Mouse (Mus musculus) v-Abl transformed pro-B cells (cell line): ENCODE results near the gene Haus3.

Experiments
- in situ Hi-C, 2 experiments: fragments of 400-800 bp; cut with MboI; formaldehyde crosslinking; loops; one replicate each; pipeline ENCODE4 v1.15.1; 2025; ENCODE audit not compliant: unreplicated experiment in 2 of 2

The Haus3 gene

GRCm38 (mm10) chr5:34168950-34169891 lies at the start of gene Haus3, which contains the start of gene Poln:
Gene Haus3 (minus strand): TSS chr5:34169527.
Gene Poln (minus strand): TSS chr5:34169448.
- in situ Hi-C loops, result no loop called here

DNA sequence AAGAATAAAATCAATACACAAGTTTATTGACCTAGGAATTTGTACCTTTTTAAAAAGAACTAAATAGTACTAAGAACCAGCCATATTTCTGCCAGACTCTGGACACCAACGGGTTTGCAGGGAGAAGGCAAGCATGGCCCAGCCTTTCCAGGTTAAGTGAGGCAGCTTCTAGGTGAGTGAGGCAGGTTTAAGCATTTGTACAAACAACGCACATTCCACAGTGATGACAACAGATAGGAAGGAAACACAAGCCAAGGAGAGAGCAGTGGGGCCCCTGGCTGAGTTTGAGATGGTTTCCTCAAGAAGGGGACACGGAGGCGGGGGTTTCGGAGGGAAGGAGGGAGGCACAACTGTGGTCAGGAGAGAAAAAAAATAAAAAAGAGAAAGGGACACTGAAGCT lies 49.3 kb upstream of the Haus3 start:
- in situ Hi-C loops, result no loop called here

DNA sequence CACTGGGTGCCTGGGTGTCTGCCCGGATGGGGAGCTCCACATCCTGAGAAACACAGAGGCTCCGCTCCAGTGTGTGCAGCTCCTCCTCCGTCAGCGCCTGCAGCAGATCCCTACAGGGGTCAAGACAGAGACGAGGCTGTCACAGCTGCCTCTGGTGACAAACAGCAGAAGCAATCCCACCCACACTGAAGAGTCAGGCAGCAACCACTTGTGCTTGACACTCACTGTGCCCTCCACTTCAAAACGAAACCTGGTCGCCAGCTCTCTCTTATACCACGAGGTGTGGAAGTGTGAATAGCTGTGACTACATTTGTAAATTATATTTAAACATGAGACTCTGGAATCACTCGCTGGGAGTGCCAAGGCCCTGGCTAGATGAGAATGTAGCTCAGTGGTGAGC lies 48.4 kb upstream of the Haus3 start:
- in situ Hi-C loops, result no loop called here

- in situ Hi-C loops, result no loop called here
Measured at GRCm38 (mm10) chr5:34216025-34216424, 46.7 kb upstream of the Haus3 start.

- in situ Hi-C loops, result no loop called here
Measured at GRCm38 (mm10) chr5:34213659-34214058, 44.3 kb upstream of the Haus3 start.

DNA sequence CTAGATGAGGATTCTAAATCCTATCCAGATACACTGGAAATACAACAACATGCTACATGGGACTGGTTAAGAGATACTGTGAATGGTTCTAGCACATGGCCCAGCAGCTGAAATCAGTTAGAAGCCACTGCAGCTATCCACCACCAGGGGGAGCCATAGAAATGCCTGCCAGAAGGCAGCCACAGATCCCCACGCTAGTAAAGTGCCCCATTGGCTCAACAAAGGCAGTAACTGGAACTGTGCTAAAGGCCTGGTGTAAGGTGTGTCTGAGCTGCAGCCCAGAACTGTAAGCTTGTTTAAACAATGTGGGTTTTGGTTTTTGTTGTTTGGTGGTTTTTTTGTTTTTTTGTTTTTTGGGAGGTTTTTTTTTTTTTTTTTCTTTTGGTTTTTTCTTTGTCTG lies 41.0 kb upstream of the Haus3 start:
- in situ Hi-C loops, result no loop called here

DNA sequence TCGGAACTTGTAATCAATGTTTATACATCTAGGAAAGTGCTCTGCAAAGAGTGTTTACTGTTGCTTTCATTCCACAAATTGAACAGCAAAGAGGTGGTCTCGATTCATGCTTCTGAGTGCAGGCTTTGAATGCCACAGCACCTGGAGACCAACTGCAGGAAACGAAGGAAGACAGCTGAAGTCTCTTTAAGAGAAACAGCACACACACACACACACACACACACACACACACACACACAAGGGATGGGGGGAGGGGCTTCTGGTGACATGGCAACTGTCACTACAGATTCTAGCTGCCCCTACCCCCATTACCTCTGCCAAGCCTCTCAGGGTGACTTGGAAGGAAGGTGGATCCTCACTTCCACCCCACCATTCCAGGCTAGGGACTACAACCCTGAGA lies 38.2 kb upstream of the Haus3 start:
- in situ Hi-C loops, result loop anchor here (5.0 kb wide), 1 partner anchor 45 kb away; no protein-coding TSS in a partner anchor

- in situ Hi-C loops, result loop anchor here (5.0 kb wide), 1 partner anchor 47 kb away; no protein-coding TSS in a partner anchor
Measured at GRCm38 (mm10) chr5:34205788-34206187, 36.5 kb upstream of the Haus3 start.

- in situ Hi-C loops, result loop anchor here (5.0 kb wide), 1 partner anchor 47 kb away; no protein-coding TSS in a partner anchor
Measured at GRCm38 (mm10) chr5:34204911-34205310, 35.6 kb upstream of the Haus3 start.

DNA sequence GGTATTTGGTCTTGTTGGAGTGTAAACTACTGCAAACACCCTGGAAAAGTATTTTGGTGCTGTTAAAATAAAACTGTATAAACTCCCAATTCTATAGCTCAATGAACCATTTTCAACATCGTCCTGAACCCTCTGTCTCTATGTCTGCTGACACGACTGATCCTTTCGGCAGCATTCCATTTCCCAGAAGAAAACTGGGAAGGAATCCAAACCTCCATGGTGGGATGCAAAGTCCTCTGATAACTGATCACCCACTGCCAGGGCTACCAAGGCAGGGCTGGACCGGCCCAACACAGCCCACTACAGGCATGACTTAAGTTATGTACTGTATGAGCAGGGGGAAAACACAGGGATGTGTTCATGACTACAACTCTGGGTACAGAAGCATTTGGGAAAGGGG lies 32.7 kb upstream of the Haus3 start:
- in situ Hi-C loops, result no loop called here

- in situ Hi-C loops, result no loop called here
Measured at GRCm38 (mm10) chr5:34201396-34201795, 32.1 kb upstream of the Haus3 start.

DNA sequence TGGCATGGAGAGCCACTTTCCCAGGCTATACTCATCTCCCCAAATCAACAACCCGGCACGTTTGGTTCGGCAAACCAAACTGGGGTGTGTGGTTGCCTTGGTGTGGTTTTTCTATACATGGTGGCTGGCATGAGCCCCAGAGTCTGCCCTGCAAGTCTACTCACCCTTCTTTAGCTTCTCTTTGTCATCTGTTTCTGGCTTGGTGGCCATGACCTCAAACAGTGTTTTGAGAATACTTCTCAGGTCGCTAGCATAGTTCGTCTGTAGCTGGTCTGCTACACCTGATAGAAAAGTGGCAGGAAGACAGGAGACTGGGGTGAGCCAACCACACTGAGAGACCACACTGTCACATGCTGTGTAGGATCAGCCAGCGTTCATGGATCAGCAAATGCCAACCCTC lies 29.3 kb upstream of the Haus3 start:
- in situ Hi-C loops, result loop anchor here in 1 of 2 experiments (25.0 kb wide), 1 partner anchor 1114 kb away; no protein-coding TSS in a partner anchor

DNA sequence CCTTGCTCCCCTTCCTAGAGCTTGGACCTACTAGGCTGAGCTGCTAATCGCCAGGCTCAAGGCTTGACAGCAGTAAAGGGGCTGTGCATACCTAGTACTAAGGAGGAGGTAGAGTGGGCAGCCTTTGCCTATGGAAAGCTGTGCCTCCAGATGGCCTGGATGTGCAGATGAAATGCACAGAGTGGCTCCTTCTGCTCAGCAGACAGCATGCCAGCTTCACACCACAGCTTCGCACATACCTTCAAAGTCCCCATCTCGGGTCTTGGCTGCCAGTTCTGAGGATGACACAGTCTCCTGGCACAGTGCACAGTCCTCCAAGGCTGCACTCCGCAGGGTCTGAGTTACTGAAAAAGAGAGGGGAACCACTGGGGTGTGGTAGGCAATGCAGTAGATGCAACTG lies 27.9 kb upstream of the Haus3 start:
- in situ Hi-C loops, result loop anchor here in 1 of 2 experiments (25.0 kb wide), 1 partner anchor 1115 kb away; no protein-coding TSS in a partner anchor

GRCm38 (mm10) chr5:34196423-34196822 lies 27.1 kb upstream of the Haus3 start:
- in situ Hi-C loops, result loop anchor here in 1 of 2 experiments (25.0 kb wide), 1 partner anchor 1116 kb away; no protein-coding TSS in a partner anchor

DNA sequence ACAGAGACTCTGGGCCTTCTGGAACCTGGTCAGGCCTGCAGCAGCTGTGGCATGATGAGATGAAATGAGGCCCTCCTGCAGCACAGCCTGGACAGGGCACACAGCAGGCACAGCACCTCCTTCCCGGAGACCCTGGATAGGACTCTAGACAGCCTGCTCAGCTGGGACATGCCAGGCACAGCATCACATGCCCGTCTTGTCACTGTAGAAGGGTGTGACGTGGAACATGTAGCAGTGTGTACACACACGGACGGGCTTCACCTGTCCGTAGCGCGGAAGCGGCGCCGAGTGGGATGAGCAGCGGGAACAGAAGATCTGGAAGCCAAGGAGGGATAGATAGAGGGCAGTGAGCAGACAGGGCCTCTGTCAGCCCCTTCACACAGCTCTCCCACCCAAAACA lies 26.5 kb upstream of the Haus3 start:
- in situ Hi-C loops, result loop anchor here in 1 of 2 experiments (25.0 kb wide), 1 partner anchor 1117 kb away; no protein-coding TSS in a partner anchor

- in situ Hi-C loops, result loop anchor here (5.0 to 25.0 kb wide), 3 partner anchors 53 to 1117 kb away; no protein-coding TSS in a partner anchor
Measured at GRCm38 (mm10) chr5:34194975-34195662, 25.8 kb upstream of the Haus3 start.

DNA sequence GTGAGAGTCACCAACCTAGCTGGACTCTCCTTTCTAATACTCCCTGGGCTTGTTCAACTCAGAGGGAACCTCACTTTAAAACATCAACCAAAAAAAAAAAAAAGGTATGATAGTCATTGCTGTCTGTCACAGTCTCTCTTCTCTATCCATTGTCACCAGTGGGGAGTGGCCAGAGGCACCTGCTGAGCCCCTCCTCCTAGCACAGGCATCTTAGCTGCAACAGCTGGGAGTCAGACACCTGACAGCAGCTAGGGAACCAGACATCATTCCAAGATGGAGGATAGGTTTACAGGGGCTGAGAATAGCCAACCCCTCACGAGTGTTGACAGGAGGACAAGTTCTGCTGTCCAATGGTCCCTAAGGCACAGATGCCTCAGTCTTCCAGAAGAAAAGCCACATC lies 25.1 kb upstream of the Haus3 start:
- in situ Hi-C loops, result loop anchor here (5.0 to 25.0 kb wide), 3 partner anchors 52 to 1118 kb away; no protein-coding TSS in a partner anchor

DNA sequence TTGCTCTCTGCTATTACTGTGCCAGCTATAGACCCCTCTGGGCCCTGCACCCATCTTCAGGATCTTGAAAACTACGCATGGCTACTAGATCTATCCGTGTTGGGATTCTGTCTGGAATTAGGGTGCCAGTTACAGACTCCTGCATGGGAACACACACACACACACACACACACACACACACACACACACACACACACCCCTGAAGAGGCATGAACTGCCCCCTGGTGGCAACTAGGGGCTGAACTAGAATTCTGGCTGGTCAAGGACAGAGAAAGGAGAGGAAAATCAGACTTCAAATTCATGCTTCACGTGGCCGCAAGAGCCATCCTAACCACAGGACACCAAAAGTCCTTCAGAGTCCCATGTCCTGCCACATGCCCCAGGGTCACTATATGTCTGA lies 22.5 kb upstream of the Haus3 start:
- in situ Hi-C loops, result loop anchor here (5.0 to 25.0 kb wide), 3 partner anchors 50 to 1120 kb away; no protein-coding TSS in a partner anchor

- in situ Hi-C loops, result loop anchor here (5.0 to 25.0 kb wide), 3 partner anchors 49 to 1121 kb away; no protein-coding TSS in a partner anchor
Measured at GRCm38 (mm10) chr5:34191021-34191420, 21.7 kb upstream of the Haus3 start.

- in situ Hi-C loops, result loop anchor here in 1 of 2 experiments (25.0 kb wide), 1 partner anchor 1123 kb away; no protein-coding TSS in a partner anchor
Measured at GRCm38 (mm10) chr5:34189521-34189920, 20.2 kb upstream of the Haus3 start.

GRCm38 (mm10) chr5:34188856-34189255 lies 19.5 kb upstream of the Haus3 start:
- in situ Hi-C loops, result loop anchor here in 1 of 2 experiments (25.0 kb wide), 1 partner anchor 1123 kb away; no protein-coding TSS in a partner anchor
